Mouse (Mus musculus) splenic B cell, adult 2 months (primary cell): ENCODE data around the gene Tmem245.
A peak's percentile ranks its signal among the peaks of the same experiment; 100 is the strongest.

Source experiments
- DNase-seq: peaks from one replicate; pipeline ENCODE4 v3.0.0-alpha.2; 2011; ENCODE audit warnings: low read depth, low spot score
- H3K27me3 ChIP-seq: 2 replicates; pipeline ENCODE4 v1.6.1; 2012; ENCODE audit warnings: mild to moderate bottlenecking, low read length, moderate library complexity, mixed read lengths; ENCODE audit not compliant: control insufficient read depth, poor library complexity, insufficient read depth, severe bottlenecking
- H3K36me3 ChIP-seq: 2 replicates; pipeline ENCODE4 v1.6.1; 2012; ENCODE audit warnings: mild to moderate bottlenecking, low read length, moderate library complexity, mixed read lengths; ENCODE audit not compliant: control insufficient read depth, poor library complexity, insufficient read depth, severe bottlenecking

Tmem245 gene

DNA sequence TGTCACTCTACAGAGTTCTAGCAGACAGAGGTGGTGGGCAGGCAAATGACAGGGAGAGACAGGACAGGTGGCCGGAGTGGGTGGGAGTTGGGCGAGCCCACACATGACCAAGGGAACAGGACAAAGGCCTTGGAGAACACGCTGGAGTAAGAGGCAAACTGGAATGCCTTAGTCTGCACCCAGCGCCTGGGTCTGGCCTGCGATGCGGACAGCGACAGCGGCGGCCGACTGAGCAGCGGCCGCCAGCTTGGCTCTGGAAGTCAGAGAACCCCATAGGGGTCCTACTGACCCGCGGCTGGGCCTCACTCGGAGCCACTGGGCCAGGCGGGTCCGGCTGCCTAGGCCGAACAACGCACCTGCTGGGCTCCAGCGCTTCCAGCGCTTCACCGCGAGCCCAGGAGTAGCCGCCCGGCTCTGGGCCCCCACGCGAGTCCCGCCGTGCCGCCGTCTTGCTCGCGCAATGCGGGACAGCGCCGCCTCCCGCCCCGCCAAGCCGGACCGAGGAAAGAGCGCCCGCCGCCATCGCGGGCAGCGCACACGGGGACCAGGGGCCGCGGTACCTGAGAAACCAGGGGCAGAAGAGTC lies 82.7 kb downstream of the Tmem245 start:
- Histone ChIP-seq H3K27me3 (no peaks in the 10 kb centered on the region), H3K36me3 (no peaks in the 10 kb centered on the region)
- no peak for DNase-seq

DNA sequence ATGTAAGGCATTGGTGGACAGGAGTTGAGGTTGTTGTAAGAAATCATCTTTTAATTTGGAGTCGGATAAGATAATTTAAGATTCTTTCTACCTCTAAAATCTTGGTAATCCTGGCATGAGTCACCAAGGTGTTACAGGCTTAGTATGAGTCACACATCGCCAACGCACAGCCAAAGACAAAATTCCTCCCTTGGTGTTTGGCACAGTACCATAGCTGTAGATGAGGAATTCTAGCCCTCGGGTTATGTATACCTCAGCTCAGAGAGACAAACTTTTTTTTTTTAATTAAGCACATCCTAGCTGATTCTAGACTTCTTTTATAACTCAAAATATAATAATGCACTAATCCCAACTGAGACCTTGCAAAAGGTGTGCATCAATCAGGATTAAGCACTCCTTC lies 83.2 kb downstream of the Tmem245 start:
- H3K36me3 ChIP-seq = no peaks in the 10 kb centered on the region
- no peak for DNase-seq
- H3K27me3 ChIP-seq = no peaks in the 10 kb centered on the region

DNA sequence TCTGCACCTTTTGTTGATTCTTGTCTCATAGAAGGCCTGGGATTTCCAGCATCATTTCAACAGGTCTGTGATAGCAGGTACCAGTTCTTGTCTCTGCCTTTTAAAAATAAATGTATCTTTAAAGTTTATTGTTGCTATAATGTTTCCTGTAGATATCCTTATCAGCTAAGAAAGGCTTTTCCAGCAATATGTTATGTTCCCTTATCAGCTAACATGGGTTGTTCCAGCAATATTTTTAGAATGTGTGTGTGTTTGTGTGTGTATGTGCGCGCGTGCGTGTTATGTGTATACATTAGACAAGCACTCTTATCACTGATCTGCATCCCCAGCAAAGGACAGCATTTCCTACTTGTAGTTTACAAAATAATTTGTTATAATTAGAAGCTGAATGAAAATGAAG lies 85.7 kb downstream of the Tmem245 start:
- Histone ChIP-seq H3K27me3 (no peaks in the 10 kb centered on the region), H3K36me3 (no peaks in the 10 kb centered on the region)
- DNase-seq = no peak

DNA sequence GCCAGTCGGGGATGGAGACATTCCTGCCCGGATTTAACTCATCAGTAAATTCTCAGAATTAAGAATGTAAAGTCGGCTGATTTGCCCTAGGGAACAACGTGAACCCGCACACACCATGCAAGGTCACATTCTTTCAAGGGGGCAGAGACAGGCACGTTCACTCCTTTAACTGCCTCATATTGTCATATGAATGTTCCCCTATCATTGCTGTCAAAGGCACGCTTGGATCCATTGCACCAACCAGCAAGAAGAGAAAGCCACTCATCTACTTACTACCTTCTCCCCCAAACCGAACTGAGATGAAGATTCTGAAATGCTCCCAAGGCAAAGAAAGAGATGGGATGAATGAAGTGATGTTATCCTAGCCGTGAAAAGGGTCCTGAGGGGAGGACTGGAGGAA lies 88.5 kb downstream of the Tmem245 start:
- DNase-seq = no peak
- Histone ChIP-seq H3K36me3 (no peaks in the 10 kb centered on the region), H3K27me3 (no peaks in the 10 kb centered on the region)

GRCm38 (mm10) chr4:56856371-56856949 lies 90.8 kb downstream of the Tmem245 start:
- H3K27me3 ChIP-seq = no peaks in the 10 kb centered on the region
- H3K36me3 ChIP-seq = no peaks in the 10 kb centered on the region
- no peak for DNase-seq

GRCm38 (mm10) chr4:56855935-56856334 lies 91.3 kb downstream of the Tmem245 start:
- H3K36me3 ChIP-seq = no peaks in the 10 kb centered on the region
- no peaks in the 10 kb centered on the region for H3K27me3 ChIP-seq
- no peak for DNase-seq

- no peaks in the 10 kb centered on the region for H3K27me3 ChIP-seq
- no peaks in the 10 kb centered on the region for H3K36me3 ChIP-seq
- no peak for DNase-seq
These were observed 96.5 kb downstream of the Tmem245 start for GRCm38 (mm10) chr4:56850724-56851123.

DNA sequence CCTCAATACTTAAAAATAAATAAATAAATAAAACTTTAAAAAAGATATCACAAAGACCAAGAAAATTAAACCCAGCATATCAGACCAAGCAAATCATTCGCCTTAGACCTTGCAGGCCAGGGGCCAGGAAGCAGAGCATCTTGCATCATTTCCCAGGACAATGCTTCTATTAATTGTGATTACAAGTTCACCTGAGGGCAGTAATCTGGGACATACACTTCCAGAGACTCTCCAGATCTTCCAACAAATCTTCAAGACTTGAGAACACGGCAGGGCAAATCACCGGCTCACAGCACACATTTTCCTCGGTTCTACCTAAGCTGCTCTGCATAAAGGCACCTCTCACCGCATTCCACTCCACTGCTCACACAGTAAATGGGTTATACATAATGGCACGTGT lies 99.2 kb downstream of the Tmem245 start:
- Histone ChIP-seq H3K27me3 (no peaks in the 10 kb centered on the region), H3K36me3 (no peaks in the 10 kb centered on the region)
- DNase-seq = no peak

DNA sequence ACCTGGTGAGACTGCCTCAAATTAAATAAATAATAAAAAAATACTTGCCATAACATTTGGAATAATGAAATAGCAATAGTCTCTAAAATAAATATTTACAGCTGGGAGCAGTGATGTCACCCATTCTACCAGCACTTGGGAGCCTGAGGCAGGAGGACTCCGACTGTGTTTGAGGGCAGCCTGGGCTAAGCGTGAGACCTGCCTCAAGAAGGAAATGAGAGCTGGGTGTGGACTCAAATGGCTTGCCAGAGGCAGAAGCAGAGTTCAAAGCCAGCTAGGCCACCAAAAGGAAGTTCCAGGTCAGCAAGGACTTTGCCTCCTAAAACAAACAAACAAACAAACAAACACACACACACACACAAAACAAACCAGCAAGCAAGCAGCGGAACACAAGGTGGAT lies 99.8 kb downstream of the Tmem245 start:
- Histone ChIP-seq H3K27me3 (no peaks in the 10 kb centered on the region), H3K36me3 (no peaks in the 10 kb centered on the region)
- DNase-seq = no peak

- no peak for DNase-seq
- Histone ChIP-seq H3K36me3 (peaks cover 2% of the 10 kb centered on the region; the same call in 1 of the 2 replicates), H3K27me3 (no peaks in the 10 kb centered on the region)
These were observed 101.2 kb downstream of the Tmem245 start for GRCm38 (mm10) chr4:56845896-56846533.

DNA sequence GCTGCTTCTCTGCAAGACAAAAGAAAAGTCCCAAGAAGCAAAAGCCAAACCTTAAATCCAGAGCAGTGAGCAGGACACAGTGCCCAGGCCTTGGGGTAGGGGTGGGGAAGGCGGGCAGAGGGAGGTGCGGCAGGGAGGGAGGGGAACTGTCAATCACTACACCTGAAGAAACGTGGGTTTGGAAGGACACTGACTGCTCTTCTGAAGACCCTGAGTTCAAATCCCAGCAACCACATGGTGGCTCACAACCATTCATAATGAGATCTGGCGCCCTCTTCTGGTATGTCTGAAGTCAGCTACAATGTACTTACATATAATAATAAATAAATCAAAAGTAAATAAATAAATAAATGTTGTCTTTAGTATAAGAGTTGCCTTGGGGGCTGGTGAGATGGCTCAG lies 102.3 kb downstream of the Tmem245 start:
- no peaks in the 10 kb centered on the region for H3K27me3 ChIP-seq
- DNase-seq = peak; percentile 4
- H3K36me3 ChIP-seq = peaks cover 2% of the 10 kb centered on the region; the same call in 1 of the 2 replicates

GRCm38 (mm10) chr4:56843963-56844362 lies 103.3 kb downstream of the Tmem245 start:
- DNase-seq = no peak
- Histone ChIP-seq H3K27me3 (no peaks in the 10 kb centered on the region), H3K36me3 (peaks cover 2% of the 10 kb centered on the region; the same call in 1 of the 2 replicates)

- Histone ChIP-seq H3K36me3 (peaks cover 2% of the 10 kb centered on the region; the same call in 1 of the 2 replicates), H3K27me3 (no peaks in the 10 kb centered on the region)
- peak; percentile 15 for DNase-seq
These were observed 104.7 kb downstream of the Tmem245 start for GRCm38 (mm10) chr4:56842501-56842900.

DNA sequence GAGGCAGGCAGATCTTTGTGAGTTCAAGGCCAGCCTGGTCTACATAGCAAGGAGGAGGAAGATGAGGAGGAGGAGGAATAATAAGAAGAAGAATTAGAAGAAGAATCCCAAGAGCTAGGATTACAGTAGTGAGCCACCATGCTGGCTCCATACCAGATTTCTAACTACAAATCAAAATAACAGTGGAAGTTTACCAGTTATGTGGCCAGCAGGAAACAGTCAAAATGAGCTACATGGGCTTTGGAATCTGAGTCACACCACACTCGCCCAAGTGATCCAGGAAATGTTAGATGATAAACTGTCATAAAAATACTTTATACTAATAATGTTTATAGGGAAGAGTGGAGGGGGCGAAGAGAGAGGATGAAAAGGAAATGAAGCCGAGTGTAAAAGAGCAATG lies 106.9 kb downstream of the Tmem245 start:
- peaks cover 2% of the 10 kb centered on the region; the same call in 1 of the 2 replicates for H3K36me3 ChIP-seq

GRCm38 (mm10) chr4:56837661-56838060 lies 109.6 kb downstream of the Tmem245 start:
- no peaks in the 10 kb centered on the region for H3K27me3 ChIP-seq
- DNase-seq = no peak

More for the DNA sequence above, 106.9 kb downstream of the Tmem245 start:
- no peaks in the 10 kb centered on the region for H3K27me3 ChIP-seq
- DNase-seq = no peak

More at GRCm38 (mm10) chr4:56837661-56838060, 109.6 kb downstream of the Tmem245 start:
- peaks cover 2% of the 10 kb centered on the region; the same call in 1 of the 2 replicates for H3K36me3 ChIP-seq
